Mouse (Mus musculus): ENCODE measurements at regions not wholly inside any gene's neighbourhood (a gene's known extent, or its start where the extent isn't known, plus 50 kb on each side); places are given as distances from the start of the nearest gene placed in this dataset.

GRCm38 (mm10) chr17:83074893-83075292 is 140.2 kb upstream of the Pkdcc start:
- H3K27me3 ChIP-seq (ENCODE audit: insufficient read depth, low read length): no peaks in the 10 kb centered on the region
- H3K4me3 ChIP-seq (ENCODE audit: low read depth, low read length): no peak overlapping the region
- no peaks in the 10 kb centered on the region for H3K9me3 ChIP-seq (ENCODE audit: low read length)
- ATAC-seq (no peak), DNase-seq (no peak)
- no peak overlapping the region for H3K9ac ChIP-seq (replicated peaks)
- 47% methylated on average over 5 of the region's 5 CpGs for WGBS (ENCODE audit: insufficient replicate concordance)
- no peaks in the 10 kb centered on the region for H3K36me3 ChIP-seq (replicated peaks; ENCODE audit: insufficient read depth, low read length)
- H3K4me2 ChIP-seq (ENCODE audit: low read depth, low read length): no peak overlapping the region
- no peak overlapping the region for H3K27ac ChIP-seq (ENCODE audit: low read depth)
- TF ChIP-seq EP300 (IDR thresholded peaks at IDR 0.05; ENCODE audit: low read depth) (no peak), CTCF (IDR thresholded peaks at IDR 0.05; ENCODE audit: low read depth) (no peak)
- H3K4me1 ChIP-seq (ENCODE audit: insufficient read depth): peaks cover 2% of the 10 kb centered on the region; the same call in 1 of the 2 replicates

GRCm38 (mm10) chr17:83077737-83078600 is 137.1 kb upstream of the Pkdcc start:
- Histone ChIP-seq H3K4me3 (ENCODE audit: low read depth, low read length) (no peak overlapping the region), H3K9me3 (ENCODE audit: low read length) (no peaks in the 10 kb centered on the region), H3K4me1 (ENCODE audit: insufficient read depth) (peaks cover 2% of the 10 kb centered on the region; the same call in 1 of the 2 replicates), H3K36me3 (replicated peaks; ENCODE audit: insufficient read depth, low read length) (no peaks in the 10 kb centered on the region), H3K27ac (ENCODE audit: low read depth) (no peak overlapping the region), H3K9ac (replicated peaks) (no peak overlapping the region), H3K27me3 (ENCODE audit: insufficient read depth, low read length) (no peaks in the 10 kb centered on the region), H3K4me2 (ENCODE audit: low read depth, low read length) (peak overlapping the region; percentile 42; the same call in 1 of the 2 replicates)
- 28% methylated on average over 17 of the region's 17 CpGs for WGBS (ENCODE audit: insufficient replicate concordance)
- no peak for DNase-seq
- no peak for ATAC-seq
- TF ChIP-seq EP300 (IDR thresholded peaks at IDR 0.05; ENCODE audit: low read depth): no peak
- no peak for TF ChIP-seq CTCF (IDR thresholded peaks at IDR 0.05; ENCODE audit: low read depth)

GRCm38 (mm10) chr17:83078601-83079360 is 136.3 kb upstream of the Pkdcc start:
- peaks cover 2% of the 10 kb centered on the region; the same call in 1 of the 2 replicates for H3K4me1 ChIP-seq (ENCODE audit: insufficient read depth)
- no peak overlapping the region for H3K9ac ChIP-seq (replicated peaks)
- no peak overlapping the region; the same call in 1 of the 2 replicates for H3K27ac ChIP-seq (ENCODE audit: low read depth)
- no peak for TF ChIP-seq EP300 (IDR thresholded peaks at IDR 0.05; ENCODE audit: low read depth)
- no peak for TF ChIP-seq CTCF (IDR thresholded peaks at IDR 0.05; ENCODE audit: low read depth)
- WGBS (ENCODE audit: insufficient replicate concordance): 32% methylated on average over 19 of the region's 19 CpGs
- H3K9me3 ChIP-seq (ENCODE audit: low read length): no peaks in the 10 kb centered on the region
- H3K36me3 ChIP-seq (replicated peaks; ENCODE audit: insufficient read depth, low read length): no peaks in the 10 kb centered on the region
- no peaks in the 10 kb centered on the region for H3K27me3 ChIP-seq (ENCODE audit: insufficient read depth, low read length)
- DNase-seq (no peak), ATAC-seq (0 out of 2 replicates have a peak, but pooled peaks have one; percentile 4)
- peak overlapping the region; percentile 42; the same call in 1 of the 2 replicates for H3K4me2 ChIP-seq (ENCODE audit: low read depth, low read length)
- no peak overlapping the region for H3K4me3 ChIP-seq (ENCODE audit: low read depth, low read length)

GRCm38 (mm10) chr17:83079361-83079685 is 135.8 kb upstream of the Pkdcc start:
- Histone ChIP-seq H3K27ac (ENCODE audit: low read depth) (no peak overlapping the region), H3K27me3 (ENCODE audit: insufficient read depth, low read length) (no peaks in the 10 kb centered on the region), H3K9ac (replicated peaks) (no peak overlapping the region), H3K36me3 (replicated peaks; ENCODE audit: insufficient read depth, low read length) (no peaks in the 10 kb centered on the region), H3K9me3 (ENCODE audit: low read length) (no peaks in the 10 kb centered on the region), H3K4me3 (ENCODE audit: low read depth, low read length) (no peak overlapping the region), H3K4me1 (ENCODE audit: insufficient read depth) (peaks cover 2% of the 10 kb centered on the region; the same call in 1 of the 2 replicates), H3K4me2 (ENCODE audit: low read depth, low read length) (no peak overlapping the region)
- TF ChIP-seq CTCF (IDR thresholded peaks at IDR 0.05; ENCODE audit: low read depth): no peak
- TF ChIP-seq EP300 (IDR thresholded peaks at IDR 0.05; ENCODE audit: low read depth): no peak
- 80% methylated on average over 7 of the region's 7 CpGs for WGBS (ENCODE audit: insufficient replicate concordance)
- DNase-seq (no peak), ATAC-seq (no peak)

- Histone ChIP-seq H3K36me3 (replicated peaks; ENCODE audit: insufficient read depth, low read length) (no peaks in the 10 kb centered on the region), H3K27me3 (ENCODE audit: insufficient read depth, low read length) (no peaks in the 10 kb centered on the region), H3K4me1 (ENCODE audit: insufficient read depth) (peaks cover 2% of the 10 kb centered on the region; the same call in 1 of the 2 replicates), H3K9me3 (ENCODE audit: low read length) (0 out of 2 replicates have a peak, but pooled peaks cover 2% of the 10 kb centered on the region), H3K9ac (replicated peaks) (no peak overlapping the region), H3K4me2 (ENCODE audit: low read depth, low read length) (no peak overlapping the region), H3K4me3 (ENCODE audit: low read depth, low read length) (no peak overlapping the region), H3K27ac (ENCODE audit: low read depth) (no peak overlapping the region)
- DNase-seq (no peak), ATAC-seq (peak; percentile 25; the same call in 1 of the 2 replicates)
- 27% methylated on average over 8 of the region's 8 CpGs for WGBS (ENCODE audit: insufficient replicate concordance)
- TF ChIP-seq EP300 (IDR thresholded peaks at IDR 0.05; ENCODE audit: low read depth): no peak
- no peak for TF ChIP-seq CTCF (IDR thresholded peaks at IDR 0.05; ENCODE audit: low read depth)
These were observed 133.4 kb upstream of the Pkdcc start for GRCm38 (mm10) chr17:83081729-83082128.

- ATAC-seq: no peak
- TF ChIP-seq EP300 (IDR thresholded peaks at IDR 0.05; ENCODE audit: low read depth) (no peak), CTCF (IDR thresholded peaks at IDR 0.05; ENCODE audit: low read depth) (no peak)
These were observed 131.6 kb upstream of the Pkdcc start for GRCm38 (mm10) chr17:83083521-83083920.

More at GRCm38 (mm10) chr17:83083521-83083920, 131.6 kb upstream of the Pkdcc start:
- 55% methylated on average over 3 of the region's 3 CpGs for WGBS (ENCODE audit: insufficient replicate concordance)
- no peaks in the 10 kb centered on the region for H3K36me3 ChIP-seq (replicated peaks; ENCODE audit: insufficient read depth, low read length)
- no peak overlapping the region for H3K9ac ChIP-seq (replicated peaks)
- H3K4me1 ChIP-seq (ENCODE audit: insufficient read depth): 0 out of 2 replicates have a peak, but pooled peaks cover 2% of the 10 kb centered on the region
- no peak overlapping the region for H3K4me2 ChIP-seq (ENCODE audit: low read depth, low read length)
- DNase-seq: no peak
- H3K27me3 ChIP-seq (ENCODE audit: insufficient read depth, low read length): no peaks in the 10 kb centered on the region
- no peak overlapping the region for H3K27ac ChIP-seq (ENCODE audit: low read depth)
- H3K4me3 ChIP-seq (ENCODE audit: low read depth, low read length): no peak overlapping the region
- H3K9me3 ChIP-seq (ENCODE audit: low read length): 0 out of 2 replicates have a peak, but pooled peaks cover 3% of the 10 kb centered on the region

Data from liver, postnatal 0 days (tissue).